Mouse (Mus musculus) spleen, adult 18-20 months (tissue): ENCODE results near the gene Gm16253.

ENCODE experiments used
- DNase-seq, 2 experiments: peaks; one replicate each; pipeline ENCODE4 v3.0.0; 2022; ENCODE audit warnings: mixed read lengths in 2 of 2

The Gm16253 gene

GRCm38 (mm10) chr3:96573611-96574511 is 2.9 kb upstream of the Gm16253 start:
- DNase-seq, result no peak

- DNase-seq, result no peak
Measured at GRCm38 (mm10) chr3:96575272-96575984, 1.4 kb upstream of the Gm16253 start.

DNA sequence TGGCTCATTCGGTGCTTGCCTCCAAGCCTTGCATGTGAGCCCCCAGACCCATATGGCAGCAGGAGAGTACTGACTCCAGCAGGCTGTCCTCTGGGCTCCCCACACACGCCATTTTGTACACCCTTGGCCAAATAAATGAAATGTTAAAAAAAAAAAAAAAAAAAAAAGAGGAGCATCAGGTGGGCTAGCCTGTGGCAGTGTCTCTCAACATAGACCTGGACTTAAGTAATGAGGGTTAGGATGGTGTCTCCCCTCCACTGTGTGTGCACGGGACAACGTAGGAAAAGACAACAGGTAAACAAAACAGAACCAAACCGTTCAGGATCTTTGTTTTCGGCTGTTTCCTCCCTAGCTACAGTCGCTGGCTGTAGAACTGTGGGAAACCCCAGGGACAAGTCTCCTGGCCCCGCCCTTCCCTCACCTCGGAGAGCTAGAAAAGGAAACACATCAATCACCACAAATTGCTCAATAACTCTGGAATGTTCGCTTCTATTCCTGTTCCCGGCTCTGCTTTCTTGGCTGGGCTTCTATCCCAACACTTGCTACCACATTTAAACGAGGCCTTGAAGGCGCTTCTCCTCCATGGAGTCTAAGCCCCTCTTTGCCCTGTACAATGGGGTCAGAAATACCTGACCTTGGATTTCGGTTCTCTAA is 652 bp upstream of the Gm16253 start:
- DNase-seq, result no peak

DNA sequence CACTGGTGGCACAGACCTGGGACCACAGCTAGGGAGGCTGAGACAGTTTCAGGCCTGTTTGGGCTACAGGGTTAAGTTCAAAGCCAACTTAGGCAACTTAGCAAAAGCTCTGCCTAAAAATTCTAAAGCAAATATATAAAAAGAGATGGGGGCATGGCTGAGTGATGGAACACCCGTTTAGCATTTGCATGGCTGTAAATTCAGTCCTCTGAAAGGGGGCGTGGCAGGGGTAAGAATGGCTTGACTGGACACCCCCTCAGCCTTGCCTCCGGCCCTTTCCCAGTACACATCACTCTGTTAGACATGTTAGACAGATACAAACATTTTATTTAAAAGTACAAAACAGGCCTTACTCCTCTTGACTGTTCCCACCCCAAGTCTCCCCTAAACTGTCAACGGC is 782 bp downstream of the Gm16253 start:
- DNase-seq, result no peak

DNA sequence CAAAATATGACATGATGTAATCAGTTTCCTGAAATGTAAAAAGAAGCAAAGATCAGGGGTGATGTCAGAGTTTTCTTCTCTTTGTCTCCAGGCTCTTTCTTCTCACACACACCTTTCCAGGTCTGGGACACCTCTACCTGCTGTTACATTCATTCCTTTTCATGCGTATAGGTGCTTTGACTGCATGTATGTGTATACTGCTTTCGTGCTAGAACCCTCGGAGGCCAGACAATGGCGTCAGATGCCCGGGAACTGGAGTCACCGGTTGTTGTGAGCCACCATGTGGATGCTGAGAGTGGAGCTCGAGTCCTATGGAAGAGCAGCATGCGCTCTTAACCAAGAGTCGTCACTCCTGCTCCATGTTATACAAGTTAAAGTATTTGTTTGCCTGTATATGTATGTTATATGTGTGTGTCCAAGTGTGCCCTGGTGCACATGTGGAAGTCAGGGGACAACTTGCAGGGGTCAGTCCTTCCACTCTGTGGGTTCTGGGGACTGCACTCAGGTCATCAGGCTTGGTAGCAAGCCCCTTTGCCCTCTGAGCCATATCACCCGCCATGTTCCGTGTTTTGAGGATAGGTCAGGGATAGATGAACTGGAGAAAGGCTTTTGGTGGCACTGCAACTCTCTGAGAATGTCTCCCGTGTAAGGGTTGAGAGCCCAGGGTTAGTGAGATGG is 1.9 kb downstream of the Gm16253 start:
- no peak for DNase-seq

DNA sequence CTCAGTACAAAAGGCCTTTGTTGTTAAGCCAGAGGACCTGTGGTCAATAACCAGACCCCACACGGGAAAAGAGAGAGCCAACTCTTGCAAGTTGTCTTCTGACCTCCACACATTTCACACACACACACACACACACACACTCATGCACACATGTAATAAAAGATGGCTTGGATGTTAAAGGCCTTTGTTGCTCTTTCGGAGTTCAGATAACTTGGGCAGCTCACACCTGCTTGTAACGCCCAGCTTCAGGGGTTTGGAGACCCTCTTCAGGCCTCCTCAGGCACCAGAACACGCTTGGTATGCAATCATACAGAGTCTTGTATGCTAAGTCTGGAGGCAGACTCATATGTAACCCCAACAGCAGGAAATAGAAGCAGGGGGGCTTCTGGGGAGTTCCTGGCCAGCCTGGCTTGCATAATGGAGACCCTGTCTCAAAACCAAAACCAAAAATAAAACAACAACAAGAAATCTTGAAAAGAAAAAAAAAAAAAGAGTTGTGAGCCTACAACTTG is 2.5 kb downstream of the Gm16253 start:
- no peak for DNase-seq

GRCm38 (mm10) chr3:96579885-96580454 is 3.2 kb downstream of the Gm16253 start:
- DNase-seq, result peak; percentile 80 to 86

DNA sequence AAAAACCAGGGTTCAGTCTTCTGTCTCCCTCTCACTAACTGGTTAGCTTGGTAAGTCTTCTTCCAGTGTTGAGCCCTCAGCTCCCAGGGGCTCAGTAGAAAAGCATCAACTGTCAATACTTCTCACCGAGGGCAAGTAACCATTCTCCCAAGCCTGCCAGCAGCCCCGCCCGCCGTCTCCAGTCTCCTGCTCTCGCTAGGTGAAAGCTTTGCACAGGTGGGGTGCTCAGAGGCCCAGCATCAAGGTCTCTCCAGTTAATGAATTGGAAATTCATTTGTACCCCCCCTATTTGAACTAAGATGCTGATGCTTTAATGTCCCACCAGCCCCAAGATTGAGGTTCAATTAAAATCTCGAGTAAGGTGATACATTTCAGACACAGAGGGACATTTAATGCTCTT is 4.4 kb downstream of the Gm16253 start:
- no peak for DNase-seq

GRCm38 (mm10) chr3:96581771-96582515 is 5.2 kb downstream of the Gm16253 start:
- no peak for DNase-seq

- DNase-seq, result no peak
Measured at GRCm38 (mm10) chr3:96583386-96583785, 6.6 kb downstream of the Gm16253 start.

GRCm38 (mm10) chr3:96590657-96591056 is 13.9 kb downstream of the Gm16253 start:
- DNase-seq, result no peak

DNA sequence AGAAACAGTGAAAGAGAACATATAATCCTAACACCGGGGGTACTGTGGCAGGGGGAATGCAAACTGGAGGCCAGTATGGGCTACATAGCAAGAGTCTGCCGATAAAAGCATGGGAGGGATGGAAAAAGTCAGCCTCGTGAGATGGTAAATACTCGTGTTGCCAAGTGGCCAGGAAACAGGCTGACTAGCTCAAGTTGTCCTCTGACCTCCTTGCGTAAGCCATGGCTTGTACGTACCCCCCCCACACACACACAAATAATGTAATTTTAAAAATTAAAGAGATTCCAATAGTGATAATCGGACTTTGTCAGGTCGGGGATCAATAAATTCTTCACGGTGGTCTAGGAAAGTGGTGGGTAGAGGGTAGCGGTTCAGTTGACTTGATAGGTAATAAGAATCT is 16.6 kb downstream of the Gm16253 start:
- DNase-seq, result no peak

GRCm38 (mm10) chr3:96593790-96594560 is 17.2 kb downstream of the Gm16253 start, which contains the start of gene Polr3gl:
Gene Polr3gl (minus strand): TSS chr3:96594181.
- peak; percentile 90 to 92 for DNase-seq

GRCm38 (mm10) chr3:96594851-96595250 is 18.1 kb downstream of the Gm16253 start:
- DNase-seq, result no peak

DNA sequence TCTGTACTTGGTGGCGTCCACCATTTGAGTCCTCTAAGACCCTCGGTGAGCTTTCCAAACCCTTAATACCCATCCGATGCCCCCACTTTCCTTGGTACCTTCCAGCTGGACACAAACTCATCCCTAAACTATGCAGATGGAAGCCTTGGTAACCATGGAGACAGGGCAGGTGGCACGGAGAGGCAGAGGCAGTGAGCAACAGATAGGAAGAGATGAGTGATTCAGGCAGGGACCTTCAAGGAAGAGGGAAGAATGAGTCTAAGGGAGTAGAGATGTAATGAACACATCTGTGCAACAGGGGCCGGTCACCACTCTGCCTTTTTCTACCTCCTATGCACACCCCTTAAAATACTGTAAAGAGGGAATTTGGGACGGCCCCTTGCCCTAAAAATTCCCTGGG is 18.9 kb downstream of the Gm16253 start:
- DNase-seq, result no peak

- DNase-seq, result no peak
Measured at GRCm38 (mm10) chr3:96596228-96596707, 19.5 kb downstream of the Gm16253 start, which contains the start of gene Ankrd34a. Gene Ankrd34a (plus strand): TSS chr3:96596636.

- no peak for DNase-seq
Measured at GRCm38 (mm10) chr3:96596855-96597254, 20.1 kb downstream of the Gm16253 start.

GRCm38 (mm10) chr3:96597435-96597891 is 20.7 kb downstream of the Gm16253 start:
- DNase-seq, result no peak

- DNase-seq, result peak in 1 of 2 experiments; percentile 36
Measured at GRCm38 (mm10) chr3:96598156-96599068, 21.6 kb downstream of the Gm16253 start.
